Mouse (Mus musculus) lung, adult 2 months (tissue): ENCODE measurements at regions not wholly inside any gene's neighbourhood (a gene's known extent, or its start where the extent isn't known, plus 50 kb on each side); places are given as distances from the start of the nearest gene placed in this dataset.

ENCODE experiments used
- DNase-seq: peaks from one replicate; pipeline ENCODE4 v3.0.0; 2022
- H3K4me1 ChIP-seq: fragments of 200-500 bp; 2 replicates; pipeline ENCODE4 v1.6.1; 2011; ENCODE audit warnings: low read length; ENCODE audit not compliant: control insufficient read depth, insufficient read depth
- H3K4me3 ChIP-seq: fragments of 200-500 bp; replicated peaks from 2 replicates; pipeline ENCODE3; 2011; ENCODE audit warnings: low read depth, mild to moderate bottlenecking, control low read depth, low read length; ENCODE audit errors: extremely low read depth
- CTCF ChIP-seq: fragments of 200-500 bp; IDR thresholded peaks from 2 replicates; pipeline ENCODE4 v1.5.1; 2011; ENCODE audit warnings: mild to moderate bottlenecking, low read length, control low read depth; ENCODE audit not compliant: insufficient read depth
- POLR2A ChIP-seq: fragments of 200-500 bp; IDR thresholded peaks from 2 replicates; pipeline ENCODE4 v1.6.1; 2011; ENCODE audit warnings: low read depth, mild to moderate bottlenecking, control low read depth, low read length, borderline replicate concordance; ENCODE audit errors: extremely low read depth
- WGBS: fragments of 180-500 bp; shearing (Covaris S2); methylation state at CpG from one replicate; pipeline ENCODE4 v1.1.7; 2018; 5-methylcytosine and 5-hydroxymethylcytosine counted together

GRCm38 (mm10) chr14:46625760-46626159 is 134.6 kb upstream of the Cdkn3 start:
- H3K4me1 ChIP-seq = no peaks in the 10 kb centered on the region
- WGBS = 91% methylated on average over 7 of the region's 7 CpGs
- TF ChIP-seq POLR2A (no peak), CTCF (no peak)
- DNase-seq = no peak
- no peak overlapping the region for H3K4me3 ChIP-seq

DNA sequence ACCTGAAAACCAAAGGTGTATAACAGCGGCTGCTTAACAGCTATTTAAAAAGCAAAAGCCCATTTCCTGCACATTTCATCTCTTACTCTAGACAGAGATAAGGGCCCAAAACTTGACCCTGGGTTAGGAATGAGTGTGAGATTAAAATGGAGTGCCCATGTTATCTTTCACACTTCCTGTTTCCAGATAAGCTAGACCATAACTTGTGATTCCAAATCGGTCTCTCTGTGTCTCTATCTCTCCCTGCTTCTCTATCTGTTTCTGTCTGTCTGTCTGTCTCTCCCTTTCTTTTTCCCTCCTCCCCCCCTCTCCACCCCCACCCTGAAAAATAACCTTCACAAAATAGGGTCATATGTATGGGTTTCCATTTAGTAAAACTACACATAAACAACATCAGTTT is 136.7 kb upstream of the Cdkn3 start:
- WGBS = 32% methylated on average over 2 of the region's 2 CpGs
- Histone ChIP-seq H3K4me3 (no peak overlapping the region), H3K4me1 (no peaks in the 10 kb centered on the region)
- TF ChIP-seq CTCF (no peak), POLR2A (no peak)
- DNase-seq = no peak

GRCm38 (mm10) chr14:46616030-46616429 is 144.3 kb upstream of the Cdkn3 start:
- no peak for TF ChIP-seq CTCF
- no peak for TF ChIP-seq POLR2A
- WGBS = 65% methylated on average over 9 of the region's 9 CpGs
- Histone ChIP-seq H3K4me1 (no peaks in the 10 kb centered on the region), H3K4me3 (no peak overlapping the region)
- no peak for DNase-seq

- H3K4me1 ChIP-seq = no peaks in the 10 kb centered on the region; the same call in 1 of the 2 replicates
- TF ChIP-seq CTCF (no peak), POLR2A (no peak)
- no peak for DNase-seq
- no peak overlapping the region for H3K4me3 ChIP-seq
- 73% methylated on average over 4 of the region's 4 CpGs for WGBS
Measured at GRCm38 (mm10) chr14:46614936-46615335, 145.4 kb upstream of the Cdkn3 start.

DNA sequence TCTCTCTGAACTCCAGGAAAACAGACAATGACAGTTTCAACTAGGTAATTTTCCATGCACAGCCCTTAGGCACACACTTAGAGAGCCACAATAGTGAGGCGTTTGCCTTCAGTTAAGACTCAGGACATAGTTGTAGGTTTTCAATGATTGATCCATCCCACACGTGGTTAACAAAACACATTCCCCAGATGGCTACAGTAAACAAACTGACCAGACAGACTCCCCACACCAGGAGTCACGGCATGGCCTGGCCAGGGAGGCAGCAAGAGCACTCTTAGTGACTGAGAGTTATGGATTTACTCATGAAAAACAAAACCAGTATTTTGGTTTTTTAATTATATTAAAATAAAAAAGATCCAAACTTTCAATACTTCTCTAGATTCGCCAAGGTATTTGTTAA is 146.6 kb upstream of the Cdkn3 start:
- no peaks in the 10 kb centered on the region; the same call in 1 of the 2 replicates for H3K4me1 ChIP-seq
- DNase-seq = no peak
- no peak overlapping the region for H3K4me3 ChIP-seq
- no peak for TF ChIP-seq POLR2A
- no peak for TF ChIP-seq CTCF
- WGBS = 41% methylated on average over 4 of the region's 4 CpGs

DNA sequence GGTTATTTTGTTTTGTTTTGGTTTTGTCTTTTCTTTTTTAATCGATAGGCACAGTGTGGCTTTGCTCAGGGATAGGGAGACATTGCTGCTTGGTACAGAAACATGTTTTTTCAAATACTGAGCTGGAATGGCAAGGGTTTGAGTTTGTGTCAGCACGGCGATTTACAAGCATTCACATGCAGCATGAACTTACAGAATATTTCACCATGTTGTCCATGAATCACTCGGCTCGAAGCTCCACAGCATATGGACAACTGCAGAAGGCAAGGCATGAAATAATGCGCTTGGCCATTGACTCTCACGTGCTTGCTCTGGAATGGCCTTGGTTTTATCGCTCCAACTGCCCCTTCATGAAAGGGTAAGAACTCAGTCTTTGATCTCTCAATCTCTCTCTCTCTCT is 147.1 kb upstream of the Cdkn3 start:
- TF ChIP-seq POLR2A (no peak), CTCF (no peak)
- DNase-seq = no peak
- no peaks in the 10 kb centered on the region; the same call in none of the 2 replicates for H3K4me1 ChIP-seq
- 71% methylated on average over 8 of the region's 8 CpGs for WGBS
- H3K4me3 ChIP-seq = no peak overlapping the region

DNA sequence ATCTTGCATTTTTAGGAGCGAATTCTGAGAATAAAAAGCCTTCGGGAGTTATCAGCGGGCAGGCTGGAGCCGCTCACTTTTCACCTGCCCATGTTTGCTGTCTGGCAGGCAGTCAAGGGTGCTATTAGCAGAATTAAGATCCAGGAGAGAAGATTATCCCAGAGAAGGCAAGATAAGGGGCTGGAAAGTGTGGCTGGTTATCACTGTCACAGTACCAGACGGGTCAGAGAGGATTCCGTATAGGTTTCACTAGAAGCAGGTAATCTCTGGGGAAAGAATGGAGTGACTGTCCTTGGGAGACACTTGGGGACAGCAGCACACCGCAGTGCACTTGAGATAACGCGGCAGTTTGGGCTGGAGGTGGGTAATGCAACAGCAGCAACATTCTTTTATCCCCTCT is 147.8 kb upstream of the Cdkn3 start:
- Histone ChIP-seq H3K4me3 (no peak overlapping the region), H3K4me1 (no peaks in the 10 kb centered on the region; the same call in none of the 2 replicates)
- 38% methylated on average over 9 of the region's 9 CpGs for WGBS
- no peak for DNase-seq
- TF ChIP-seq POLR2A (no peak), CTCF (no peak)

DNA sequence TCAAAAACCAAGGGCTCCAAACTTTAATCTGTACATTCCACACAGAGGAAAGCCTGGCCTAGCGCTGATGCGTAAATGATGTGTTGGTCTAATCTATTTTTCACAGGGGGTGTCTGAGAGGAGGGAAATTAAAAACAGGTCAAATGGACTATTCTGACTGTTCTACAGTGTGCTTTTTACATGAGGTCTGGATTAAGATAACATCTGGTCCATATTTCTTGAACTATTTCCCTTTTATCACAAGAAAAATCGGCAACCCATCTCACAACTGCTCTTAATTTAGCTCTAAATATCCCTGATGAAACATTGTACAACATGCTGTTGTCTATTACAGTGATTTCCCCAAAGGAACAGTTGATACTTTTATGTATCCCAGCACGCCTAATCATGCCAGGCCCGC is 149.4 kb upstream of the Cdkn3 start:
- WGBS = 89% methylated on average over 5 of the region's 5 CpGs
- no peak for DNase-seq
- no peak for TF ChIP-seq POLR2A
- TF ChIP-seq CTCF = no peak

GRCm38 (mm10) chr14:46610226-46610855 is 150.0 kb upstream of the Cdkn3 start:
- 69% methylated on average over 9 of the region's 9 CpGs for WGBS
- Histone ChIP-seq H3K4me1 (no peaks in the 10 kb centered on the region; the same call in none of the 2 replicates), H3K4me3 (no peak overlapping the region)
- TF ChIP-seq CTCF (no peak), POLR2A (no peak)
- DNase-seq = peak; percentile 62

More for the DNA sequence above, 149.4 kb upstream of the Cdkn3 start:
- Histone ChIP-seq H3K4me3 (no peak overlapping the region), H3K4me1 (no peaks in the 10 kb centered on the region; the same call in none of the 2 replicates)

GRCm38 (mm10) chr14:46606694-46607093 is 153.6 kb upstream of the Cdkn3 start:
- Histone ChIP-seq H3K4me3 (no peak overlapping the region), H3K4me1 (no peaks in the 10 kb centered on the region; the same call in none of the 2 replicates)
- no peak for TF ChIP-seq CTCF
- 62% methylated on average over 3 of the region's 3 CpGs for WGBS
- no peak for DNase-seq

DNA sequence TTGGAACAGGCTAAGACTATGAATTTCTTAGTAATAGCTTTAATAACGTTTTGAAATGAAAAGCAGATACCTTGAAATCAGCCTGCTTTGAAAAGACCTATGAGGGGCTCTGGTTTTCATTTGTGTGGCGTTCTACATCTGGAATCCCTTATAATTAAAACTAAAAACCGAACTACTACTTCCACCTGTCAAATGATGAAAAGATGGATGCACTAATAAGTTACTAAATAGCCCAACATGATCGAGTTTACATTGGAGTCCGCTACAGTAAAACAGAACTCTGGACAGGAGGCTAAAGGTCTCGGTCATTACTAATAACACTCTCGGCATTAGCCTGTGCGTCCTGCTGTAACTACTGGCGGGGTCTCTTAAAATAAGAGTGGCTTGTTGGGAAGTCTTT is 154.3 kb upstream of the Cdkn3 start:
- DNase-seq = no peak
- TF ChIP-seq CTCF = no peak
- TF ChIP-seq POLR2A = no peak
- H3K4me1 ChIP-seq = no peaks in the 10 kb centered on the region; the same call in none of the 2 replicates
- H3K4me3 ChIP-seq = no peak overlapping the region
- 44% methylated on average over 9 of the region's 9 CpGs for WGBS
